ENCODE assay signal across 7 mouse cellular contexts in genomic region chr14:19823321-19824142, GRCm38 (mm10). TPM values are rescaled to one million over a fixed set of nuclear protein-coding genes. Genes with fewer than 3 reads are reported as not detected.
DNase-seq lines count a peak whose midpoint lies in the region; ATAC-seq and TF ChIP-seq lines count a peak whose summit lies in the region.

Gene Rtraf (minus strand): TSS chr14:19823824.

- TF ChIP-seq POLR2A in small intestine, adult 2 months (IDR thresholded peaks at IDR 0.05; ENCODE audit: low read depth, low read length): peak; percentile 12; the same call in 1 of the 2 replicates

- peaks cover 16% of the 10 kb centered on the region for H3K4me1 ChIP-seq in embryonic facial prominence, embryonic 10.5 days
- H3K4me1 ChIP-seq in intestine, postnatal 0 days (replicated peaks; ENCODE audit: control insufficient read depth, insufficient read depth, low read length): no peaks in the 10 kb centered on the region
- peaks cover 28% of the 10 kb centered on the region for H3K4me1 ChIP-seq in midbrain, embryonic 12.5 days
- H3K4me1 ChIP-seq in small intestine, adult 2 months (ENCODE audit: control insufficient read depth, insufficient read depth, insufficient read length, low read length): no peaks in the 10 kb centered on the region

- WGBS in embryonic facial prominence, embryonic 10.5 days: under 1% methylated on average over 80 of the region's 80 CpGs
- under 1% methylated on average over 80 of the region's 80 CpGs for WGBS in intestine, postnatal 0 days
- WGBS in midbrain, embryonic 12.5 days: under 1% methylated on average over 80 of the region's 80 CpGs
- WGBS in small intestine, adult 2 months: under 1% methylated on average over 80 of the region's 80 CpGs

- no peaks in the 10 kb centered on the region; the same call in 1 of the 2 replicates for H3K27me3 ChIP-seq in embryonic facial prominence, embryonic 10.5 days (replicated peaks; ENCODE audit: low read depth, poor library complexity, severe bottlenecking)
- no peaks in the 10 kb centered on the region for H3K27me3 ChIP-seq in intestine, postnatal 0 days (replicated peaks; ENCODE audit: control insufficient read depth, insufficient read depth, low read length)
- H3K27me3 ChIP-seq in midbrain, embryonic 12.5 days: no peaks in the 10 kb centered on the region; the same call in 1 of the 2 replicates
- 0 out of 2 replicates have a peak, but pooled peaks cover under 1% of the 10 kb centered on the region for H3K27me3 ChIP-seq in small intestine, adult 2 months (ENCODE audit: control insufficient read depth, insufficient read depth, low read length)

- no peak for TF ChIP-seq CTCF in intestine, postnatal 0 days (IDR thresholded peaks at IDR 0.05; ENCODE audit: low read depth)
- TF ChIP-seq CTCF in small intestine, adult 2 months (IDR thresholded peaks at IDR 0.05; ENCODE audit: extremely low read depth, insufficient read length, insufficient replicate concordance, low read depth, low read length): no peak

- peaks cover 4% of the 10 kb centered on the region; the same call in 1 of the 2 replicates for H3K9me3 ChIP-seq in embryonic facial prominence, embryonic 10.5 days
- H3K9me3 ChIP-seq in intestine, postnatal 0 days (ENCODE audit: control insufficient read depth): no peaks in the 10 kb centered on the region
- 0 out of 2 replicates have a peak, but pooled peaks cover 3% of the 10 kb centered on the region for H3K9me3 ChIP-seq in midbrain, embryonic 12.5 days

- ATAC-seq in intestine, postnatal 0 days: peak; percentile 99
- peak; percentile 97 for ATAC-seq in midbrain, embryonic 12.5 days (ENCODE audit: low FRiP score, low read depth)

- DNase-seq in adrenal gland, postnatal 10 days: peak; percentile 96
- peak; percentile 94 for DNase-seq in embryonic facial prominence, embryonic 10.5 days (ENCODE audit: low spot score)
- DNase-seq in gonadal fat pad, adult 2 months (ENCODE audit: low read depth): peak; percentile 49
- DNase-seq in left cerebral cortex, postnatal 4 days: peak; percentile 94

- H3K4me3 ChIP-seq in embryonic facial prominence, embryonic 10.5 days: peak within 1 kb of the TSS; percentile 100
- peak within 1 kb of the TSS; percentile 96 for H3K4me3 ChIP-seq in intestine, postnatal 0 days (ENCODE audit: low read depth, low read length)
- peak within 1 kb of the TSS; percentile 78 for H3K4me3 ChIP-seq in midbrain, embryonic 12.5 days
- peak within 1 kb of the TSS; percentile 89 for H3K4me3 ChIP-seq in small intestine, adult 2 months (ENCODE audit: low read depth, low read length)

- intact Hi-C loops in left cerebral cortex, postnatal 4 days (cut with DNase I): no loop called here

- H3K27ac ChIP-seq in embryonic facial prominence, embryonic 10.5 days (replicated peaks): peak within 1 kb of the TSS; percentile 93
- peak within 1 kb of the TSS; percentile 80 for H3K27ac ChIP-seq in intestine, postnatal 0 days (ENCODE audit: low read depth, low read length)
- peak within 1 kb of the TSS; percentile 87 for H3K27ac ChIP-seq in midbrain, embryonic 12.5 days (replicated peaks)
- peak within 1 kb of the TSS; percentile 39; the same call in 1 of the 2 replicates for H3K27ac ChIP-seq in small intestine, adult 2 months (ENCODE audit: insufficient read depth, low read depth, low read length)

- peaks cover 37% of the 10 kb centered on the region for H3K36me3 ChIP-seq in embryonic facial prominence, embryonic 10.5 days (replicated peaks)
- peaks cover 19% of the 10 kb centered on the region for H3K36me3 ChIP-seq in intestine, postnatal 0 days (ENCODE audit: control insufficient read depth, insufficient read depth)
- H3K36me3 ChIP-seq in midbrain, embryonic 12.5 days: peaks cover 25% of the 10 kb centered on the region
- H3K36me3 ChIP-seq in small intestine, adult 2 months (ENCODE audit: control insufficient read depth, insufficient read depth, low read length): peaks cover 10% of the 10 kb centered on the region

- peak within 1 kb of the TSS; percentile 82 for H3K4me2 ChIP-seq in intestine, postnatal 0 days (replicated peaks; ENCODE audit: low read depth)
- peak within 1 kb of the TSS; percentile 73 for H3K4me2 ChIP-seq in midbrain, embryonic 12.5 days (replicated peaks)

- peak within 1 kb of the TSS; percentile 90 for H3K9ac ChIP-seq in intestine, postnatal 0 days (ENCODE audit: low read depth, low read length)
- H3K9ac ChIP-seq in midbrain, embryonic 12.5 days (replicated peaks): peak within 1 kb of the TSS; percentile 89

RNA-seq across cellular contexts. Expression of gene Rtraf, which starts in this region (rescaled TPM):
- 10 to 100 TPM; 77.8 to 80.3 TPM for total RNA-seq in adrenal gland, postnatal 10 days (2021)
- 226 and 232 TPM in 2 replicates for polyA plus RNA-seq in embryonic facial prominence, embryonic 10.5 days (2016; fragmentation: Nextera tagmentation; extraction: Ambion mirVana)
- 51.2 and 59.3 TPM in 2 replicates for polyA plus RNA-seq in gonadal fat pad, adult 2 months (2012; rRNA removed)
- 209 TPM in 2 replicates for polyA plus RNA-seq in intestine, postnatal 0 days (2015; fragmentation: Nextera tagmentation; extraction: Ambion mirVana)
- total RNA-seq in left cerebral cortex, postnatal 4 days (2021): 10 to 100 TPM; 67.1 to 73.1 TPM
- polyA plus RNA-seq in midbrain, embryonic 12.5 days (2016; fragmentation: Nextera tagmentation; extraction: Ambion mirVana): 233 and 234 TPM in 2 replicates
- 8.9 and 17.5 TPM in 2 replicates for polyA plus RNA-seq in small intestine, adult 2 months (2012; rRNA removed)

Comparison
In these comparisons a context has a peak if more than half of its experiments do, and no peak if none do; other contexts are left out.
1. Peak in every context shown above with its lines: DNase-seq, ATAC-seq, H3K4me3 ChIP-seq and H3K27ac ChIP-seq.
2. H3K27ac ChIP-seq: peak in every context shown above with its lines; median percentile 93 in embryonic facial prominence, embryonic 10.5 days; 87 in midbrain, embryonic 12.5 days; 80 in intestine, postnatal 0 days; 39 in small intestine, adult 2 months.